Mouse (Mus musculus): Measurements from ENCODE around the gene Ttc41.

GRCm38 (mm10) chr10:86727548-86727980 lies 22.0 kb downstream of the Ttc41 start:
- TF ChIP-seq POLR2A (IDR thresholded peaks at IDR 0.05; ENCODE audit: control insufficient read depth, low read depth, low read length), result no peak
- no peak for TF ChIP-seq CTCF (IDR thresholded peaks at IDR 0.05; ENCODE audit: control insufficient read depth, insufficient read depth, insufficient replicate concordance, low read depth, low read length)
